ENCODE assay signal across 27 mouse cellular contexts in the genomic region with DNA sequence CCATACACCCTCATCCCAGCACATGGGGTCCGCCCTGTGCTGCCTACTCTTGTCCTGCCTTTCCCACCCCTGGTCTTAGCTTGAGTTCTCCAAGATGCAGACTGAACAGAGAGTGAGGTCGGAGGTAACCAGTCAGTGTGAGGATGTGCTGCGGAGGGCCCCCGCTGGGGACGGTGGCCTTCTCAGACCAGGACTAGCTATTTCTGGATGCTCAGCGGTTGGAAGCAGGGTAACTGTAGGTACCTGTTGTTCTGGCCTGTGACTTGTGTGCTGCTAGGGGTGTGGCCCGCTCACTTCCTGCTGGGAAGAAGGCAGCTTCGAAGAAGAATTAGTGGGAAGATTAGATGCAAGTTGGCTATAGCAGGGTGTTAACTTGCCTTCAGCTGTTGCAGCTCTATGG. TPM values are rescaled to one million over a fixed set of nuclear protein-coding genes. Genes with fewer than 3 reads are reported as not detected.
DNase-seq lines count a peak whose midpoint lies in the region; ATAC-seq and TF ChIP-seq lines count a peak whose summit lies in the region.
"Had no signal": no experiment of that assay in that cellular context is flagged by ENCODE, and none has a peak within 500 bp of the region (broad histone marks: within the 10 kb centered on the region; RNA-seq: fewer than 3 reads in every experiment).

No protein-coding gene starts in this region.

- no peak overlapping the region for H3K4me2 ChIP-seq in midbrain, embryonic 13.5 days (replicated peaks)
- H3K4me2 ChIP-seq in stomach, postnatal 0 days (replicated peaks; ENCODE audit: low read depth) = no peak overlapping the region
- H3K4me2 ChIP-seq: embryonic facial prominence, embryonic 13.5 days; embryonic facial prominence, embryonic 15.5 days; forebrain, embryonic 12.5 days had no signal

- TF ChIP-seq EP300 in stomach, postnatal 0 days (optimal IDR thresholded peaks at IDR 0.05) = no peak

- peak overlapping the region; percentile 57; the same call in 1 of the 2 replicates for H3K27ac ChIP-seq in midbrain, embryonic 10.5 days (replicated peaks)
- H3K27ac ChIP-seq in midbrain, embryonic 13.5 days = no peak overlapping the region
- H3K27ac ChIP-seq in embryonic facial prominence, embryonic 10.5 days (replicated peaks) = 0 out of 2 replicates have a peak overlapping the region, but pooled peaks have one; percentile 20
- no peak overlapping the region for H3K27ac ChIP-seq in stomach, postnatal 0 days (replicated peaks)
- H3K27ac ChIP-seq: embryonic facial prominence, embryonic 13.5 days; embryonic facial prominence, embryonic 15.5 days; forebrain, embryonic 10.5 days; forebrain, embryonic 12.5 days had no signal

- DNase-seq in midbrain, embryonic 10.5 days (ENCODE audit: low spot score) = no peak
- DNase-seq in R1 (ENCODE audit: low read depth, low spot score) = peak; percentile 24
- no peak for DNase-seq in embryonic facial prominence, embryonic 10.5 days (ENCODE audit: low spot score)
- no peak for DNase-seq in stomach, postnatal 0 days (ENCODE audit: low spot score)
- DNase-seq in spleen, postnatal 10 days (ENCODE audit: low spot score in 2 of 2) = no peak
- no peak for DNase-seq in urinary bladder, adult 2 months (ENCODE audit: low spot score)
- DNase-seq: adrenal gland, adult 8-10 months; adrenal gland, postnatal 14 days; adrenal gland, postnatal 36 days; B cell, adult 2 months; cerebellum, adult 11-12 months; cerebellum, adult 9-10 months; cerebellum, postnatal 10 days; cerebellum, postnatal 25 days had no signal

- no peaks in the 10 kb centered on the region for H3K36me3 ChIP-seq in midbrain, embryonic 10.5 days
- no peaks in the 10 kb centered on the region for H3K36me3 ChIP-seq in midbrain, embryonic 13.5 days
- H3K36me3 ChIP-seq in embryonic facial prominence, embryonic 10.5 days (replicated peaks) = no peaks in the 10 kb centered on the region
- no peaks in the 10 kb centered on the region for H3K36me3 ChIP-seq in stomach, postnatal 0 days (ENCODE audit: control insufficient read depth, insufficient read depth, low read length)
- H3K36me3 ChIP-seq: embryonic facial prominence, embryonic 13.5 days; embryonic facial prominence, embryonic 15.5 days; forebrain, embryonic 10.5 days; forebrain, embryonic 12.5 days; G1E had no signal

- no peak for TF ChIP-seq CTCF in stomach, postnatal 0 days (IDR thresholded peaks at IDR 0.05; ENCODE audit: low read depth)

- no peak overlapping the region for H3K4me3 ChIP-seq in midbrain, embryonic 10.5 days
- H3K4me3 ChIP-seq in midbrain, embryonic 13.5 days (replicated peaks) = no peak overlapping the region
- H3K4me3 ChIP-seq in embryonic facial prominence, embryonic 10.5 days = no peak overlapping the region
- no peak overlapping the region for H3K4me3 ChIP-seq in stomach, postnatal 0 days (ENCODE audit: low read depth, low read length)
- H3K4me3 ChIP-seq: embryonic facial prominence, embryonic 13.5 days; embryonic facial prominence, embryonic 15.5 days; erythroblast, embryonic 14.5 days; forebrain, embryonic 10.5 days; forebrain, embryonic 12.5 days had no signal

- ATAC-seq in midbrain, embryonic 13.5 days = no peak
- no peak for ATAC-seq in stomach, postnatal 0 days (ENCODE audit: low FRiP score, low TSS enrichment)
- ATAC-seq: activated CD4-positive, CD25-positive, alpha-beta regulatory T cell, adult 4 months; CD4-positive, CD25-positive, alpha-beta regulatory T cell, adult 4 months; forebrain, embryonic 14.5 days; forebrain, embryonic 16.5 days; Patski had no signal

- peaks cover 30% of the 10 kb centered on the region for H3K4me1 ChIP-seq in midbrain, embryonic 10.5 days
- peaks cover 18% of the 10 kb centered on the region for H3K4me1 ChIP-seq in midbrain, embryonic 13.5 days (replicated peaks)
- peaks cover 46% of the 10 kb centered on the region for H3K4me1 ChIP-seq in embryonic facial prominence, embryonic 10.5 days
- H3K4me1 ChIP-seq in stomach, postnatal 0 days (replicated peaks; ENCODE audit: control insufficient read depth, insufficient read depth) = no peaks in the 10 kb centered on the region

- H3K9ac ChIP-seq in midbrain, embryonic 13.5 days (replicated peaks) = no peak overlapping the region
- H3K9ac ChIP-seq in stomach, postnatal 0 days (ENCODE audit: low read length) = no peak overlapping the region
- H3K9ac ChIP-seq: embryonic facial prominence, embryonic 13.5 days; embryonic facial prominence, embryonic 15.5 days; forebrain, embryonic 12.5 days had no signal

- H3K27me3 ChIP-seq in midbrain, embryonic 10.5 days (ENCODE audit: low read depth, poor library complexity, severe bottlenecking) = peaks cover 5% of the 10 kb centered on the region; the same call in 1 of the 2 replicates
- 0 out of 2 replicates have a peak, but pooled peaks cover 5% of the 10 kb centered on the region for H3K27me3 ChIP-seq in midbrain, embryonic 13.5 days
- 0 out of 2 replicates have a peak, but pooled peaks cover 3% of the 10 kb centered on the region for H3K27me3 ChIP-seq in embryonic facial prominence, embryonic 10.5 days (replicated peaks; ENCODE audit: low read depth, poor library complexity, severe bottlenecking)
- no peaks in the 10 kb centered on the region for H3K27me3 ChIP-seq in stomach, postnatal 0 days (ENCODE audit: control insufficient read depth, insufficient read depth, low read length)
- H3K27me3 ChIP-seq: CH12.LX; embryonic facial prominence, embryonic 13.5 days; embryonic facial prominence, embryonic 15.5 days had no signal

- 80% methylated on average over 8 of the region's 8 CpGs for WGBS in midbrain, embryonic 10.5 days
- WGBS in midbrain, embryonic 13.5 days = 81% methylated on average over 8 of the region's 8 CpGs
- 80% methylated on average over 8 of the region's 8 CpGs for WGBS in embryonic facial prominence, embryonic 10.5 days
- WGBS in stomach, postnatal 0 days = 81% methylated on average over 8 of the region's 8 CpGs

- H3K9me3 ChIP-seq in midbrain, embryonic 10.5 days (replicated peaks) = no peaks in the 10 kb centered on the region
- no peaks in the 10 kb centered on the region for H3K9me3 ChIP-seq in midbrain, embryonic 13.5 days
- no peaks in the 10 kb centered on the region for H3K9me3 ChIP-seq in embryonic facial prominence, embryonic 10.5 days
- no peaks in the 10 kb centered on the region for H3K9me3 ChIP-seq in stomach, postnatal 0 days (ENCODE audit: control insufficient read depth, low read length)
- H3K9me3 ChIP-seq: embryonic facial prominence, embryonic 13.5 days; embryonic facial prominence, embryonic 15.5 days; forebrain, embryonic 10.5 days; forebrain, embryonic 12.5 days; G1E had no signal

RNA-seq across cellular contexts. Expression of a gene that starts 26.9 kb away (rescaled TPM):
- 1.2 and 1.3 TPM in 2 replicates for polyA plus RNA-seq in midbrain, embryonic 10.5 days (2016; fragmentation: Nextera tagmentation; extraction: Ambion mirVana)
- polyA plus RNA-seq in midbrain, embryonic 13.5 days (2015; fragmentation: Nextera tagmentation; extraction: Ambion mirVana) = 0.90 and 1.1 TPM in 2 replicates
- polyA plus RNA-seq in embryonic facial prominence, embryonic 10.5 days (2016; fragmentation: Nextera tagmentation; extraction: Ambion mirVana) = 0.65 and 0.73 TPM in 2 replicates
- polyA plus RNA-seq in stomach, postnatal 0 days (2015; fragmentation: Nextera tagmentation; extraction: Ambion mirVana) = 2.0 and 2.1 TPM in 2 replicates
- 3.0 TPM in 2 replicates for polyA plus RNA-seq in urinary bladder, adult 2 months (2012; rRNA removed)

RNA-seq across cellular contexts. Expression of a gene that starts 38.1 kb away (rescaled TPM):
- 0.10 TPM in 2 replicates for polyA plus RNA-seq in midbrain, embryonic 10.5 days (2016; fragmentation: Nextera tagmentation; extraction: Ambion mirVana)
- 0.06 and 0.08 TPM in 2 replicates for polyA plus RNA-seq in midbrain, embryonic 13.5 days (2015; fragmentation: Nextera tagmentation; extraction: Ambion mirVana)
- polyA plus RNA-seq in embryonic facial prominence, embryonic 10.5 days (2016; fragmentation: Nextera tagmentation; extraction: Ambion mirVana) = 0.12 and 0.19 TPM in 2 replicates
- 0.12 and 0.15 TPM in 2 replicates for polyA plus RNA-seq in stomach, postnatal 0 days (2015; fragmentation: Nextera tagmentation; extraction: Ambion mirVana)
- polyA plus RNA-seq in urinary bladder, adult 2 months (2012; rRNA removed) = 0.47 and 0.52 TPM in 2 replicates
- polyA plus RNA-seq: erythroblast, embryonic 14.5 days; Patski had no signal

Comparison
In these comparisons a context has a peak if more than half of its experiments do, and no peak if none do; other contexts are left out.
1. H3K27ac ChIP-seq: peak in midbrain, embryonic 10.5 days (single experiment) and embryonic facial prominence, embryonic 10.5 days (single experiment); none in midbrain, embryonic 13.5 days (single experiment) and stomach, postnatal 0 days (single experiment).